Mouse (Mus musculus) heart, postnatal 0 days (tissue): ENCODE results near the gene Anapc7.

Experiments
- CTCF ChIP-seq: IDR thresholded peaks from 2 replicates; pipeline ENCODE4 v1.5.1; 2016; ENCODE audit warnings: antibody characterized with exemption, control low read depth, low read depth
- EP300 ChIP-seq: IDR thresholded peaks from 2 replicates; pipeline ENCODE4 v1.6.1; 2016; ENCODE audit warnings: antibody characterized with exemption, low read depth

- no peak for TF ChIP-seq CTCF
- TF ChIP-seq EP300: no peak
These were observed 43.3 kb upstream of the Anapc7 start for GRCm38 (mm10) chr5:122378171-122378570.
